ENCODE assay signal across 8 mouse cellular contexts in the genomic region with DNA sequence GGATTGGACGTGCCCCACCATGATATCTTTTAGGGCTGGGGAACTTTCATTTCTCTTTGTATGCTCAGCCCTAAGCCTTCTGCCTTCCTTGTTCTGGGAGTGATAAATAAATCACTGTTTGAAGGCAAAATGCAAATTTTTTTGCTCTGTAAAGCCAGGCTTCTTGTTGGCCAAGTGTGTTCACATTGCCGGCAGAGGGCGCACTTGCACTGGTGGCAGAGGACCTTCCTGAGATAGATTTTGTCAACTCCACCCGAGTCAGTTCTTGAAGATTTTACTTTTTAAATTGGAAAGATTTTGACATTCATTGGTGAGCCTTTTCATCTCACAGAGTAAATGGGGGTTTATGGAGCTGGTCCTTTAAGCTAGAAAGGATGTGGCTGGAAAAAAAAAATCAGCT. TPM values are rescaled to one million over a fixed set of nuclear protein-coding genes. Genes with fewer than 3 reads are reported as not detected.
A peak's percentile ranks its signal among the peaks of the same experiment; 100 is the strongest.
DNase-seq lines count a peak whose midpoint lies in the region; ATAC-seq and TF ChIP-seq lines count a peak whose summit lies in the region.

No protein-coding gene starts in this region.

- WGBS in forebrain, embryonic 11.5 days, result 15% methylated on average over 4 of the region's 4 CpGs
- 14% methylated on average over 4 of the region's 4 CpGs for WGBS in forebrain, embryonic 13.5 days
- 10% methylated on average over 4 of the region's 4 CpGs for WGBS in bone marrow, adult 2 months
- WGBS in midbrain, postnatal 0 days, result 12% methylated on average over 4 of the region's 4 CpGs

- no peak for TF ChIP-seq POLR2A in bone marrow, adult 2 months (IDR thresholded peaks at IDR 0.05; ENCODE audit: borderline replicate concordance, control insufficient read depth, low read depth, low read length)

- no peak overlapping the region for H3K4me2 ChIP-seq in forebrain, embryonic 11.5 days (ENCODE audit: low read depth, low read length, severe bottlenecking)
- H3K4me2 ChIP-seq in forebrain, embryonic 13.5 days, result no peak overlapping the region
- no peak overlapping the region for H3K4me2 ChIP-seq in midbrain, postnatal 0 days (ENCODE audit: low read depth, low read length, poor library complexity, severe bottlenecking)

- H3K9ac ChIP-seq in forebrain, embryonic 11.5 days (ENCODE audit: low read length), result no peak overlapping the region
- no peak overlapping the region for H3K9ac ChIP-seq in forebrain, embryonic 13.5 days
- no peak overlapping the region for H3K9ac ChIP-seq in midbrain, postnatal 0 days (replicated peaks; ENCODE audit: low read length, poor library complexity, severe bottlenecking)

- H3K27ac ChIP-seq in forebrain, embryonic 11.5 days (ENCODE audit: low read depth, low read length), result no peak overlapping the region
- H3K27ac ChIP-seq in forebrain, embryonic 13.5 days, result no peak overlapping the region
- H3K27ac ChIP-seq in bone marrow, adult 2 months (ENCODE audit: control insufficient read depth, insufficient read depth, low read depth, low read length, poor library complexity), result no peak overlapping the region
- no peak overlapping the region for H3K27ac ChIP-seq in midbrain, postnatal 0 days (ENCODE audit: low read depth, low read length)

- no peaks in the 10 kb centered on the region for H3K9me3 ChIP-seq in forebrain, embryonic 11.5 days (ENCODE audit: control insufficient read depth, low read length)
- H3K9me3 ChIP-seq in forebrain, embryonic 13.5 days (replicated peaks), result no peaks in the 10 kb centered on the region
- no peaks in the 10 kb centered on the region for H3K9me3 ChIP-seq in midbrain, postnatal 0 days (ENCODE audit: low read length)

- DNase-seq in forebrain, embryonic 11.5 days (ENCODE audit: low spot score), result peak; percentile 90
- peak; percentile 86 to 93 for DNase-seq in heart, postnatal 36 days
- peak; percentile 92 to 95 for DNase-seq in left cerebral cortex, adult 18-20 months (ENCODE audit: low spot score in 2 of 2)
- peak; percentile 81 for DNase-seq in midbrain, postnatal 0 days (ENCODE audit: low spot score)
- peak; percentile 63 to 84 for DNase-seq in spleen, postnatal 14 days (ENCODE audit: low spot score in 2 of 2)

- TF ChIP-seq CTCF in bone marrow, adult 2 months (IDR thresholded peaks at IDR 0.05; ENCODE audit: control insufficient read depth, insufficient read depth, low read length), result peak; percentile 98
- peak; percentile 90 for TF ChIP-seq CTCF in midbrain, postnatal 0 days (IDR thresholded peaks at IDR 0.05)

- intact Hi-C loops in heart, postnatal 36 days (cut with DNase I), result loop anchor here (1.0 to 10.0 kb wide), 6 partner anchors 76 to 885 kb away; a partner anchor contains a TSS

- H3K4me1 ChIP-seq in forebrain, embryonic 11.5 days (replicated peaks; ENCODE audit: control insufficient read depth, insufficient read depth, low read length), result no peaks in the 10 kb centered on the region
- H3K4me1 ChIP-seq in forebrain, embryonic 13.5 days, result no peaks in the 10 kb centered on the region
- H3K4me1 ChIP-seq in bone marrow, adult 2 months (ENCODE audit: control insufficient read depth, insufficient read depth, low read length), result no peaks in the 10 kb centered on the region
- no peaks in the 10 kb centered on the region for H3K4me1 ChIP-seq in midbrain, postnatal 0 days (ENCODE audit: insufficient read depth, low read length)

- H3K4me3 ChIP-seq in forebrain, embryonic 11.5 days (ENCODE audit: low read depth, low read length), result no peak overlapping the region
- no peak overlapping the region for H3K4me3 ChIP-seq in forebrain, embryonic 13.5 days
- no peak overlapping the region for H3K4me3 ChIP-seq in bone marrow, adult 2 months (replicated peaks; ENCODE audit: control insufficient read depth, low read depth, low read length)
- no peak overlapping the region for H3K4me3 ChIP-seq in midbrain, postnatal 0 days (ENCODE audit: low read depth, low read length)

- no peak for ATAC-seq in forebrain, embryonic 11.5 days (replicated peaks; ENCODE audit: low FRiP score)
- ATAC-seq in forebrain, embryonic 13.5 days, result no peak
- peak; percentile 75 for ATAC-seq in erythroid progenitor cell, adult 5-6 weeks (replicated peaks; ENCODE audit: low FRiP score, poor library complexity, severe bottlenecking)
- ATAC-seq in midbrain, postnatal 0 days (ENCODE audit: low FRiP score), result no peak

- H3K27me3 ChIP-seq in forebrain, embryonic 11.5 days (ENCODE audit: control insufficient read depth, insufficient read depth, low read length), result no peaks in the 10 kb centered on the region
- H3K27me3 ChIP-seq in forebrain, embryonic 13.5 days, result no peaks in the 10 kb centered on the region
- no peaks in the 10 kb centered on the region for H3K27me3 ChIP-seq in midbrain, postnatal 0 days (ENCODE audit: insufficient read depth, low read length)

- H3K36me3 ChIP-seq in forebrain, embryonic 11.5 days (ENCODE audit: control insufficient read depth, insufficient read depth, low read length), result no peaks in the 10 kb centered on the region
- H3K36me3 ChIP-seq in forebrain, embryonic 13.5 days (ENCODE audit: poor library complexity, severe bottlenecking), result no peaks in the 10 kb centered on the region
- no peaks in the 10 kb centered on the region for H3K36me3 ChIP-seq in midbrain, postnatal 0 days (ENCODE audit: insufficient read depth, low read length)

RNA-seq across cellular contexts. Expression of a gene that starts 14.7 kb away (rescaled TPM):
- 15.8 and 16.6 TPM in 2 replicates for polyA plus RNA-seq in forebrain, embryonic 11.5 days (2014; fragmentation: Nextera tagmentation; extraction: Ambion mirVana)
- 30.5 and 31.5 TPM in 2 replicates for polyA plus RNA-seq in forebrain, embryonic 13.5 days (2015; fragmentation: Nextera tagmentation; extraction: Ambion mirVana)
- 0.66 and 4.7 TPM in 2 replicates for polyA plus RNA-seq in bone marrow, adult 2 months (2011; ENCODE audit: insufficient read depth, insufficient read length, low replicate concordance, missing spikeins)
- 1.4 TPM in 1 of 2 replicates, not detected in the other for total RNA-seq in erythroid progenitor cell, adult 5-6 weeks (2015; ENCODE audit: low replicate concordance)
- 0.77 and 3.3 TPM in 2 replicates for total RNA-seq in erythroid progenitor cell, adult 5-6 weeks (2017; ENCODE audit: low replicate concordance)
- 10 to 100 TPM; 57.8 to 63.2 TPM for total RNA-seq in heart, postnatal 36 days (2021)
- 10 to 100 TPM; 46.8 to 51.6 TPM for total RNA-seq in left cerebral cortex, adult 18-20 months (2021)
- 37.4 and 44.3 TPM in 2 replicates for total RNA-seq in midbrain, postnatal 0 days (2014; rRNA removed)
- polyA plus RNA-seq in midbrain, postnatal 0 days (2015; fragmentation: Nextera tagmentation; extraction: Ambion mirVana), result 66.9 and 67.0 TPM in 2 replicates

RNA-seq across cellular contexts. Expression of a gene that starts 26.7 kb away (rescaled TPM):
- polyA plus RNA-seq in forebrain, embryonic 11.5 days (2014; fragmentation: Nextera tagmentation; extraction: Ambion mirVana), result 26.5 and 27.7 TPM in 2 replicates
- 53.3 and 56.9 TPM in 2 replicates for polyA plus RNA-seq in forebrain, embryonic 13.5 days (2015; fragmentation: Nextera tagmentation; extraction: Ambion mirVana)
- polyA plus RNA-seq in bone marrow, adult 2 months (2011; ENCODE audit: insufficient read depth, insufficient read length, low replicate concordance, missing spikeins), result 1.0 and 8.7 TPM in 2 replicates
- 4.0 TPM in 1 of 2 replicates, not detected in the other for total RNA-seq in erythroid progenitor cell, adult 5-6 weeks (2015; ENCODE audit: low replicate concordance)
- 3.1 TPM in 1 of 2 replicates, not detected in the other for total RNA-seq in erythroid progenitor cell, adult 5-6 weeks (2017; ENCODE audit: low replicate concordance)
- 1 to 10 TPM; 6.6 to 8.1 TPM for total RNA-seq in heart, postnatal 36 days (2021)
- 10 to 100 TPM in 1 of 2 experiments, 1 to 10 TPM in 1; 9.4 to 11.5 TPM for total RNA-seq in left cerebral cortex, adult 18-20 months (2021)
- 17.0 and 21.7 TPM in 2 replicates for total RNA-seq in midbrain, postnatal 0 days (2014; rRNA removed)
- 32.7 and 33.6 TPM in 2 replicates for polyA plus RNA-seq in midbrain, postnatal 0 days (2015; fragmentation: Nextera tagmentation; extraction: Ambion mirVana)

RNA-seq across cellular contexts. Expression of a gene that starts 35.9 kb away (rescaled TPM):
- 0.77 and 1.0 TPM in 2 replicates for polyA plus RNA-seq in forebrain, embryonic 11.5 days (2014; fragmentation: Nextera tagmentation; extraction: Ambion mirVana)
- 2.4 and 2.8 TPM in 2 replicates for polyA plus RNA-seq in forebrain, embryonic 13.5 days (2015; fragmentation: Nextera tagmentation; extraction: Ambion mirVana)
- polyA plus RNA-seq in bone marrow, adult 2 months (2011; ENCODE audit: insufficient read depth, insufficient read length, low replicate concordance, missing spikeins), result not detected in 2 replicates
- total RNA-seq in erythroid progenitor cell, adult 5-6 weeks (2015; ENCODE audit: low replicate concordance), result not detected in 2 replicates
- total RNA-seq in erythroid progenitor cell, adult 5-6 weeks (2017; ENCODE audit: low replicate concordance), result not detected in 2 replicates
- not detected for total RNA-seq in heart, postnatal 36 days (2021)
- under 1 TPM; 0.74 to 0.77 TPM for total RNA-seq in left cerebral cortex, adult 18-20 months (2021)
- total RNA-seq in midbrain, postnatal 0 days (2014; rRNA removed), result 4.1 and 4.4 TPM in 2 replicates
- polyA plus RNA-seq in midbrain, postnatal 0 days (2015; fragmentation: Nextera tagmentation; extraction: Ambion mirVana), result 2.2 and 2.5 TPM in 2 replicates
